Mouse (Mus musculus) heart, adult 2 months (tissue): ENCODE measurements around the gene Hist1h2be.
"Not testable (repeated sequence)": the region's sequence is repeated elsewhere in the genome, so short reads cannot be mapped to it uniquely, and the experiment has no call there.

Experiments used
- CTCF ChIP-seq: fragments of 200-600 bp; IDR thresholded peaks from 2 replicates; pipeline ENCODE4 v1.8.1; 2022; ENCODE audit warnings: antibody characterized with exemption, mild to moderate bottlenecking, moderate library complexity
- EP300 ChIP-seq: fragments of 200-500 bp; IDR thresholded peaks from 2 replicates; pipeline ENCODE4 v1.6.1; 2011; ENCODE audit warnings: low read depth, low read length, control low read depth; ENCODE audit not compliant: insufficient read depth

GRCm38 (mm10) chr13:23573034-23573897 is 47.7 kb downstream of the Hist1h2be start:
- not testable (repeated sequence) for TF ChIP-seq CTCF, EP300
